Mouse (Mus musculus) liver, postnatal 0 days (tissue): ENCODE measurements around the gene Tubgcp4. TPM values are rescaled to one million over a fixed set of nuclear protein-coding genes. Genes with fewer than 3 reads are reported as not detected.

Experiments used
- ATAC-seq: fragments of 200-750 bp; cut with Nextera tagmentation; 2 replicates; pipeline ENCODE4 v1.8.0; 2017; ENCODE audit warnings: mild to moderate bottlenecking, moderate library complexity
- DNase-seq: peaks from one replicate; pipeline ENCODE4 v3.0.0-alpha.2; 2016
- H3K27ac ChIP-seq: fragments of 300-500 bp; sonication (generic); 2 replicates; pipeline ENCODE4 v1.5.1; 2014; ENCODE audit warnings: antibody characterized with exemption, moderate library complexity, mild to moderate bottlenecking, low read depth
- H3K27me3 ChIP-seq: fragments of 300-500 bp; sonication (generic); 2 replicates; pipeline ENCODE4 v1.6.1; 2014; ENCODE audit warnings: low read length, control low read depth, mixed read lengths; ENCODE audit not compliant: insufficient read depth
- H3K36me3 ChIP-seq: fragments of 300-500 bp; sonication (generic); replicated peaks from 2 replicates; pipeline ENCODE4 v1.6.1; 2014; ENCODE audit warnings: mild to moderate bottlenecking, control low read depth, low read length, moderate library complexity, mixed read lengths; ENCODE audit not compliant: insufficient read depth
- H3K4me1 ChIP-seq: fragments of 300-500 bp; sonication (generic); 2 replicates; pipeline ENCODE4 v1.6.1; 2014; ENCODE audit warnings: antibody characterized with exemption, mild to moderate bottlenecking, control low read depth; ENCODE audit not compliant: insufficient read depth
- H3K4me2 ChIP-seq: fragments of 300-500 bp; sonication (generic); 2 replicates; pipeline ENCODE4 v1.6.1; 2014; ENCODE audit warnings: low read depth, mild to moderate bottlenecking, low read length, moderate library complexity, mixed read lengths
- H3K4me3 ChIP-seq: fragments of 300-500 bp; sonication (generic); 2 replicates; pipeline ENCODE4 v1.5.1; 2014; ENCODE audit warnings: low read depth, low read length
- H3K9ac ChIP-seq: fragments of 300-500 bp; sonication (generic); replicated peaks from 2 replicates; pipeline ENCODE4 v1.6.1; 2014; ENCODE audit warnings: mild to moderate bottlenecking, moderate library complexity
- H3K9me3 ChIP-seq: fragments of 300-500 bp; sonication (generic); 2 replicates; pipeline ENCODE4 v1.6.1; 2016; ENCODE audit warnings: mild to moderate bottlenecking, control low read depth, low read length, mixed read lengths
- CTCF ChIP-seq: sonication (generic); IDR thresholded peaks from 2 replicates; pipeline ENCODE4 v1.5.1; 2016; ENCODE audit warnings: antibody characterized with exemption, low read depth
- EP300 ChIP-seq: IDR thresholded peaks from 2 replicates; pipeline ENCODE4 v1.6.1; 2016; ENCODE audit warnings: antibody characterized with exemption, low read depth, mild to moderate bottlenecking
- WGBS: fragments of 180-500 bp; shearing (Covaris S2); extraction: QIAGEN DNeasy Blood & Tissue Kit; methylation state at CpG from one replicate; pipeline ENCODE4 v1.1.7; 2014; ENCODE audit not compliant: insufficient replicate concordance; 5-methylcytosine and 5-hydroxymethylcytosine counted together
- polyA plus RNA-seq: library from polyadenylated mRNA; unstranded; fragments of >200 nt; fragmentation: Nextera tagmentation; extraction: Ambion mirVana; gene quantifications from 2 replicates; pipeline ENCODE4 v1.2.1, GENCODE M21; 2015

Tubgcp4 gene
- polyA plus RNA-seq, 1 experiment from 2014 or later, result 9.7 TPM

GRCm38 (mm10) chr2:121139266-121140017 lies 31.0 kb upstream of the Tubgcp4 start:
- 42% methylated on average over 29 of the region's 29 CpGs for WGBS
- Histone ChIP-seq H3K4me3 (peak overlapping the region; percentile 74), H3K4me1 (peaks cover 24% of the 10 kb centered on the region), H3K27me3 (no peaks in the 10 kb centered on the region), H3K9me3 (no peaks in the 10 kb centered on the region), H3K9ac (peak overlapping the region; percentile 77), H3K36me3 (peaks cover 10% of the 10 kb centered on the region; the same call in 1 of the 2 replicates), H3K4me2 (peak overlapping the region; percentile 81), H3K27ac (peak overlapping the region; percentile 97)
- ATAC-seq, result no peak; the same call in 1 of the 2 replicates
- TF ChIP-seq EP300, result no peak
- peak; percentile 62 for DNase-seq

DNA sequence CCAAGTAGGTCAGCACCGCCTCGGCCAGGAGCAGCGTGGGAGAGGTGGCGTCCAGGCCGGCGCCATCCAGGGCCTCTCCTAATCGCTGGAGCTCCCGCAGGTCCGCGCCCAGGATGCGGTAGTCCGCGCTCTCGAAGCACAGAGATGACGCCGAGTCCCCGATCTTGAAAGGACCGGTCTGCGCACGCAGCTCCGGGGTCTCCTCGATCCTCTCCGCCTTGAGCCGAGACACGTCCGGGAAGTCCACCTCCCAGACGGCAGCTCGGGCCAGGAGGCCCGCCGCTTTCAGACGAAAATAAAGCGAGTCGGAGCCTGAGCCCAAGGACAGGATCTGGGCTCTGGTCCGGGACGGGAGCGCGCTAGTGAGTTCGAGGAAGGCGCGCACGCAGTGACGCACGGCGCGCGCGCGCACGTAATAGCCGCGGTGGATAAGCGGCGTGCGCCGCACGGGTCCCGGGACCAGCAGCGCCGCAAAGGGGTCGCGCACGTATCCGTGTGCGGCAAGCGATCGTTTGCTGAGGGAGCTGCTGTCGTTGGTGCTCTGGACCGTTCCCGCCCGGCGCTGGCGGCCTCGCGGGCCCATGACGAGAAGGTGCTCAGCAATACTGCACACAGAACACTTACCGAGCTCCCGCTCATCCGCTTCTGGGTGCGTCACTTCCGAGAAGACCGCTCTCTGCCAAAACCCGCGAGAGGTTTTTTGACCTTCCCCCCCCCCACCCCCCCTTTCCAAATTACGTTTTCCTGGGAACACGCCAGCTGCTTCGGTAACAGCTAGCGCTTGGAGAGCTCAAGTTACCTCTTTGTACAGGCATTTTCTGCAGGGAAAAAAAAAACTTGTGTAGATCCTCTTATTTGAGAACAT lies 30.2 kb upstream of the Tubgcp4 start, which contains the start of the genes Adal and Lcmt2:
TSS of gene Adal (plus strand) at position 411 of the 865 bp plus-strand sequence.
TSS of gene Lcmt2 (minus strand) at position 636 of the 865 bp plus-strand sequence.
- Histone ChIP-seq H3K27me3 (no peaks in the 10 kb centered on the region), H3K4me3 (peak within 1 kb of the TSS; percentile 74), H3K9me3 (no peaks in the 10 kb centered on the region), H3K4me1 (peaks cover 24% of the 10 kb centered on the region), H3K27ac (peak within 1 kb of the TSS; percentile 97), H3K4me2 (peak within 1 kb of the TSS; percentile 81), H3K36me3 (peaks cover 12% of the 10 kb centered on the region; the same call in 1 of the 2 replicates), H3K9ac (peak within 1 kb of the TSS; percentile 77)
- WGBS, result 1% methylated on average over 86 of the region's 87 CpGs
- 0 out of 2 replicates have a peak, but pooled peaks have one; percentile 11 for TF ChIP-seq EP300
- TF ChIP-seq CTCF, result 0 out of 2 replicates have a peak, but pooled peaks have one; percentile 1
- peak; percentile 93 for DNase-seq
- peak; percentile 95 for ATAC-seq

GRCm38 (mm10) chr2:121141216-121142035 lies 29.0 kb upstream of the Tubgcp4 start:
- no peaks in the 10 kb centered on the region for H3K27me3 ChIP-seq
- H3K9ac ChIP-seq, result peak overlapping the region; percentile 77
- no peak for TF ChIP-seq EP300
- TF ChIP-seq CTCF, result no peak
- peak overlapping the region; percentile 74 for H3K4me3 ChIP-seq
- peaks cover 16% of the 10 kb centered on the region; the same call in 1 of the 2 replicates for H3K36me3 ChIP-seq
- H3K4me2 ChIP-seq, result peak overlapping the region; percentile 81
- H3K27ac ChIP-seq, result peak overlapping the region; percentile 97
- no peaks in the 10 kb centered on the region for H3K9me3 ChIP-seq
- ATAC-seq (no peak), DNase-seq (no peak)
- 69% methylated on average over 16 of the region's 16 CpGs for WGBS
- H3K4me1 ChIP-seq, result peaks cover 24% of the 10 kb centered on the region

- peaks cover 23% of the 10 kb centered on the region for H3K4me1 ChIP-seq
- H3K9me3 ChIP-seq, result no peaks in the 10 kb centered on the region
- TF ChIP-seq EP300 (no peak), CTCF (no peak)
- ATAC-seq (no peak), DNase-seq (no peak)
- H3K36me3 ChIP-seq, result peaks cover 26% of the 10 kb centered on the region
- H3K9ac ChIP-seq, result no peak overlapping the region
- no peak overlapping the region for H3K4me3 ChIP-seq
- 65% methylated on average over 2 of the region's 2 CpGs for WGBS
- H3K27me3 ChIP-seq, result no peaks in the 10 kb centered on the region
- H3K27ac ChIP-seq, result no peak overlapping the region
- no peak overlapping the region for H3K4me2 ChIP-seq
Measured at GRCm38 (mm10) chr2:121142415-121142814, 28.0 kb upstream of the Tubgcp4 start.

- Histone ChIP-seq H3K4me2 (no peak overlapping the region), H3K36me3 (peaks cover 37% of the 10 kb centered on the region), H3K27me3 (no peaks in the 10 kb centered on the region), H3K9ac (no peak overlapping the region), H3K4me3 (no peak overlapping the region), H3K27ac (no peak overlapping the region), H3K4me1 (no peaks in the 10 kb centered on the region), H3K9me3 (no peaks in the 10 kb centered on the region)
- DNase-seq (no peak), ATAC-seq (no peak)
- TF ChIP-seq CTCF (no peak), EP300 (no peak)
- WGBS, result 64% methylated on average over 5 of the region's 5 CpGs
Measured at GRCm38 (mm10) chr2:121149679-121150078, 20.8 kb upstream of the Tubgcp4 start.
